Mouse (Mus musculus) limb, embryonic 12.5 days (tissue): ENCODE measurements around the gene Zfp637. TPM values are rescaled to one million over a fixed set of nuclear protein-coding genes. Genes with fewer than 3 reads are reported as not detected.

Experiments used
- ATAC-seq: fragments of 200-750 bp; cut with Nextera tagmentation; 2 replicates; pipeline ENCODE4 v1.8.0; 2017; ENCODE audit warnings: low read depth, moderate TSS enrichment; ENCODE audit not compliant: insufficient number of reproducible peaks, insufficient read depth, low FRiP score, low TSS enrichment
- H3K27ac ChIP-seq: fragments of 300-500 bp; sonication (generic); 2 replicates; pipeline ENCODE4 v1.5.1; 2016; ENCODE audit warnings: mild to moderate bottlenecking, moderate library complexity
- H3K27me3 ChIP-seq: fragments of 300-500 bp; sonication (generic); 2 replicates; pipeline ENCODE4 v1.6.1; 2016; ENCODE audit warnings: mild to moderate bottlenecking, moderate library complexity
- H3K36me3 ChIP-seq: fragments of 300-500 bp; sonication (generic); 2 replicates; pipeline ENCODE4 v1.6.1; 2016; ENCODE audit warnings: mild to moderate bottlenecking, moderate library complexity
- H3K4me1 ChIP-seq: fragments of 300-500 bp; sonication (generic); replicated peaks from 2 replicates; pipeline ENCODE4 v1.6.1; 2016
- H3K4me2 ChIP-seq: fragments of 300-500 bp; sonication (generic); 2 replicates; pipeline ENCODE4 v1.6.1; 2016; ENCODE audit warnings: mild to moderate bottlenecking, moderate library complexity
- H3K4me3 ChIP-seq: fragments of 300-500 bp; sonication (generic); replicated peaks from 2 replicates; pipeline ENCODE4 v1.5.1; 2016; ENCODE audit warnings: mild to moderate bottlenecking
- H3K9ac ChIP-seq: fragments of 300-500 bp; sonication (generic); replicated peaks from 2 replicates; pipeline ENCODE4 v1.6.1; 2016; ENCODE audit warnings: mild to moderate bottlenecking, moderate library complexity
- H3K9me3 ChIP-seq: fragments of 300-500 bp; sonication (generic); 2 replicates; pipeline ENCODE4 v1.6.1; 2016; ENCODE audit warnings: mild to moderate bottlenecking, moderate library complexity
- WGBS: fragments of 180-500 bp; shearing (Covaris S2); methylation state at CpG from one replicate; pipeline ENCODE4 v1.1.7; 2016; 5-methylcytosine and 5-hydroxymethylcytosine counted together
- polyA plus RNA-seq: library from polyadenylated mRNA; unstranded; fragments of >200 nt; fragmentation: Nextera tagmentation; extraction: Ambion mirVana; gene quantifications from 2 replicates; pipeline ENCODE4 v1.2.1, GENCODE M21; 2016

The Zfp637 gene
- polyA plus RNA-seq, 1 experiment from 2014 or later, result 169 TPM

- Histone ChIP-seq H3K4me2 (no peak overlapping the region), H3K36me3 (no peaks in the 10 kb centered on the region), H3K9ac (no peak overlapping the region), H3K9me3 (no peaks in the 10 kb centered on the region), H3K27ac (no peak overlapping the region), H3K4me3 (no peak overlapping the region), H3K27me3 (no peaks in the 10 kb centered on the region), H3K4me1 (no peaks in the 10 kb centered on the region)
- 44% methylated on average over 1 of the region's 1 CpGs for WGBS
- ATAC-seq, result no peak
Measured at GRCm38 (mm10) chr6:117888032-117888431, 47.1 kb downstream of the Zfp637 start.

- Histone ChIP-seq H3K27ac (0 out of 2 replicates have a peak overlapping the region, but pooled peaks have one; percentile 9), H3K9ac (no peak overlapping the region), H3K4me2 (no peak overlapping the region), H3K27me3 (no peaks in the 10 kb centered on the region), H3K4me3 (no peak overlapping the region), H3K36me3 (no peaks in the 10 kb centered on the region), H3K9me3 (no peaks in the 10 kb centered on the region), H3K4me1 (no peaks in the 10 kb centered on the region)
- no peak for ATAC-seq
- 63% methylated on average over 2 of the region's 2 CpGs for WGBS
Measured at GRCm38 (mm10) chr6:117888642-117889096, 47.7 kb downstream of the Zfp637 start.

- Histone ChIP-seq H3K27ac (no peak overlapping the region), H3K9me3 (no peaks in the 10 kb centered on the region)
Measured at GRCm38 (mm10) chr6:117890257-117890656, 49.3 kb downstream of the Zfp637 start.

GRCm38 (mm10) chr6:117891369-117892160, 50.6 kb downstream of the Zfp637 start:
- H3K4me3 ChIP-seq, result no peak overlapping the region
- no peaks in the 10 kb centered on the region for H3K36me3 ChIP-seq
- H3K4me1 ChIP-seq, result no peaks in the 10 kb centered on the region
- H3K27me3 ChIP-seq, result no peaks in the 10 kb centered on the region
- H3K9ac ChIP-seq, result no peak overlapping the region
- H3K27ac ChIP-seq, result no peak overlapping the region
- H3K4me2 ChIP-seq, result no peak overlapping the region
- no peak for ATAC-seq
- WGBS, result 60% methylated on average over 14 of the region's 14 CpGs
- H3K9me3 ChIP-seq, result no peaks in the 10 kb centered on the region

More at GRCm38 (mm10) chr6:117890257-117890656, 49.3 kb downstream of the Zfp637 start:
- H3K36me3 ChIP-seq, result no peaks in the 10 kb centered on the region
- no peak overlapping the region for H3K9ac ChIP-seq
- H3K27me3 ChIP-seq, result no peaks in the 10 kb centered on the region
- ATAC-seq, result no peak
- WGBS, result 85% methylated on average over 6 of the region's 6 CpGs
- H3K4me3 ChIP-seq, result no peak overlapping the region
- H3K4me1 ChIP-seq, result no peaks in the 10 kb centered on the region
- H3K4me2 ChIP-seq, result no peak overlapping the region

GRCm38 (mm10) chr6:117892386-117892785, 51.4 kb downstream of the Zfp637 start:
- 65% methylated on average over 3 of the region's 3 CpGs for WGBS

GRCm38 (mm10) chr6:117893435-117893834, 52.5 kb downstream of the Zfp637 start:
- H3K4me3 ChIP-seq, result no peak overlapping the region
- no peaks in the 10 kb centered on the region for H3K4me1 ChIP-seq
- no peaks in the 10 kb centered on the region for H3K27me3 ChIP-seq
- H3K4me2 ChIP-seq, result no peak overlapping the region
- no peak overlapping the region for H3K27ac ChIP-seq
- no peak overlapping the region for H3K9ac ChIP-seq
- ATAC-seq, result no peak
- H3K9me3 ChIP-seq, result no peaks in the 10 kb centered on the region
- no peaks in the 10 kb centered on the region for H3K36me3 ChIP-seq
- WGBS, result 89% methylated on average over 2 of the region's 2 CpGs

More at GRCm38 (mm10) chr6:117892386-117892785, 51.4 kb downstream of the Zfp637 start:
- no peaks in the 10 kb centered on the region for H3K9me3 ChIP-seq
- H3K27ac ChIP-seq, result no peak overlapping the region
- no peaks in the 10 kb centered on the region for H3K4me1 ChIP-seq
- H3K4me3 ChIP-seq, result no peak overlapping the region
- no peak overlapping the region for H3K9ac ChIP-seq
- ATAC-seq, result no peak
- H3K4me2 ChIP-seq, result no peak overlapping the region
- no peaks in the 10 kb centered on the region for H3K27me3 ChIP-seq
- no peaks in the 10 kb centered on the region for H3K36me3 ChIP-seq

Other genes starting within 250 kb of the Zfp637 start
- gene Zfp239, start 20.9 kb downstream of the Zfp637 start, polyA plus RNA-seq, result 15.8 and 16.1 TPM in 2 replicates
- gene Hnrnpf, start 59.1 kb downstream of the Zfp637 start, polyA plus RNA-seq, result 726 and 742 TPM in 2 replicates
- 2.2 and 3.1 TPM in 2 replicates for gene Fxyd4, start 96.5 kb downstream of the Zfp637 start, polyA plus RNA-seq
- 0.13 TPM in 1 of 2 replicates, not detected in the other for gene Rasgef1a, start 170.3 kb downstream of the Zfp637 start, polyA plus RNA-seq